Comparison of ENCODE assay signal across 8 mouse cellular contexts in the genomic region with DNA sequence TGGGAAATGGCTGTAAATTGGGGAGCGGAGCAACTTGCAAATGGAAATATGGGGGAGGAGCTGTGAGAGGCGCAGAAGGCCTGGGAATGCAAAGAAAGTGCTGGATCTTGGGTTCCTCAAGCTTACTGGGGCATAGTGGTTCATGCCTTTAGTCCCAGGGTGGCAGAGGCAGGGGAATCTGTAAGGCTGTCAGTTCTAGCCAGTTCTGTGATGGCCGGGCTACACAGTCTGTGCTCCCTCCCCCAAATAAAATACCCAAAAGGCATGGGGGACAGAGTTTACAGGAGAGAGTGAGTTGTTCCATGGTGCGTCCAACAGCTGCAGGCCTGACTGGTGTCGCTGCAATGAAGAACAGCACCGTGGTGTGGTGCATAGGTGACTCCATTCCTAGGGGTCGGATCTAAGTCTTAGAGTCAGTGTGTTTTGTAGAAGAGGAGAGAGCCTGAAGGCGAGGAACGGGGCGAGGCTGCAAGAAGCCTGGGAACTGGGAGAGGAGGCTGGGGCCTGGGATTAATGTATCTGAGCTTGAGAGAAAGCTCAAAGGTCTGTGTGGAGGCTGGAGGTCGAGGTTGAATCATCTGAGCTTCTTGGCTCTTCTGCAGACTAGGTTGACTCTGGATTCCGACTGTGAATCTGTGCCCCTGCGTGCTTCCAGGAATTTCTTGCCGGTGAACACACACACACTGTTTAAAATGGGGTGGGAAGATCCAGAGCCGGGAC. TPM values are rescaled to one million over a fixed set of nuclear protein-coding genes. Genes with fewer than 3 reads are reported as not detected.
DNase-seq lines count a peak whose midpoint lies in the region; ATAC-seq and TF ChIP-seq lines count a peak whose summit lies in the region.

No protein-coding gene starts in this region.

- peak overlapping the region; percentile 91 for H3K27ac ChIP-seq in lung, embryonic 14.5 days (ENCODE audit: low read depth)
- H3K27ac ChIP-seq in forebrain, embryonic 11.5 days (ENCODE audit: low read depth, low read length) = no peak overlapping the region
- peak overlapping the region; percentile 91 for H3K27ac ChIP-seq in kidney, embryonic 16.5 days (ENCODE audit: low read length)
- H3K27ac ChIP-seq in neural tube, embryonic 14.5 days (ENCODE audit: low read depth, low read length) = no peak overlapping the region

- peak overlapping the region; percentile 73 for H3K4me3 ChIP-seq in lung, embryonic 14.5 days (ENCODE audit: low read depth, low read length)
- peak overlapping the region; percentile 51 for H3K4me3 ChIP-seq in forebrain, embryonic 11.5 days (ENCODE audit: low read depth, low read length)
- H3K4me3 ChIP-seq in kidney, embryonic 16.5 days (ENCODE audit: low read length) = peak overlapping the region; percentile 73
- peak overlapping the region; percentile 41 for H3K4me3 ChIP-seq in neural tube, embryonic 14.5 days (ENCODE audit: low read depth, low read length)

- TF ChIP-seq CTCF in lung, embryonic 14.5 days (IDR thresholded peaks at IDR 0.05; ENCODE audit: low read depth) = no peak

- no peaks in the 10 kb centered on the region; the same call in 1 of the 2 replicates for H3K27me3 ChIP-seq in lung, embryonic 14.5 days (ENCODE audit: insufficient read depth, low read length)
- peaks cover 7% of the 10 kb centered on the region for H3K27me3 ChIP-seq in forebrain, embryonic 11.5 days (ENCODE audit: control insufficient read depth, insufficient read depth, low read length)
- peaks cover 6% of the 10 kb centered on the region; the same call in 1 of the 2 replicates for H3K27me3 ChIP-seq in kidney, embryonic 16.5 days (ENCODE audit: insufficient read depth, low read length)
- 0 out of 2 replicates have a peak, but pooled peaks cover 11% of the 10 kb centered on the region for H3K27me3 ChIP-seq in neural tube, embryonic 14.5 days (ENCODE audit: control insufficient read depth, insufficient read depth, low read length)

- DNase-seq in lung, embryonic 14.5 days = no peak
- DNase-seq in lung, postnatal 4 days = no peak
- no peak for DNase-seq in forebrain, embryonic 11.5 days (ENCODE audit: low spot score)
- no peak for DNase-seq in ovary, postnatal 14 days (ENCODE audit: low spot score)
- DNase-seq in layer of hippocampus, adult 11-12 months (ENCODE audit: low spot score) = no peak
- no peak for DNase-seq in lung, postnatal 10 days

- no peaks in the 10 kb centered on the region for H3K9me3 ChIP-seq in lung, embryonic 14.5 days (ENCODE audit: low read depth, low read length)
- no peaks in the 10 kb centered on the region for H3K9me3 ChIP-seq in forebrain, embryonic 11.5 days (ENCODE audit: control insufficient read depth, low read length)
- H3K9me3 ChIP-seq in kidney, embryonic 16.5 days (ENCODE audit: low read length) = no peaks in the 10 kb centered on the region
- no peaks in the 10 kb centered on the region for H3K9me3 ChIP-seq in neural tube, embryonic 14.5 days (ENCODE audit: control insufficient read depth, low read length)

- peaks cover 44% of the 10 kb centered on the region for H3K4me1 ChIP-seq in lung, embryonic 14.5 days (ENCODE audit: insufficient read depth)
- peaks cover 19% of the 10 kb centered on the region for H3K4me1 ChIP-seq in forebrain, embryonic 11.5 days (replicated peaks; ENCODE audit: control insufficient read depth, insufficient read depth, low read length)
- H3K4me1 ChIP-seq in kidney, embryonic 16.5 days (ENCODE audit: insufficient read depth, low read length) = peaks cover 61% of the 10 kb centered on the region
- H3K4me1 ChIP-seq in neural tube, embryonic 14.5 days (ENCODE audit: control insufficient read depth, insufficient read depth, low read length) = peaks cover 25% of the 10 kb centered on the region

- H3K36me3 ChIP-seq in lung, embryonic 14.5 days (ENCODE audit: insufficient read depth) = no peaks in the 10 kb centered on the region
- no peaks in the 10 kb centered on the region for H3K36me3 ChIP-seq in forebrain, embryonic 11.5 days (ENCODE audit: control insufficient read depth, insufficient read depth, low read length)
- H3K36me3 ChIP-seq in kidney, embryonic 16.5 days (ENCODE audit: insufficient read depth, low read length) = no peaks in the 10 kb centered on the region
- H3K36me3 ChIP-seq in neural tube, embryonic 14.5 days (ENCODE audit: control insufficient read depth, insufficient read depth, low read length) = no peaks in the 10 kb centered on the region

- no peak for ATAC-seq in lung, embryonic 14.5 days (ENCODE audit: insufficient read depth)
- ATAC-seq in forebrain, embryonic 11.5 days (replicated peaks; ENCODE audit: low FRiP score) = no peak
- ATAC-seq in kidney, embryonic 16.5 days (ENCODE audit: low FRiP score, low TSS enrichment) = no peak
- ATAC-seq in neural tube, embryonic 14.5 days (ENCODE audit: low read depth) = no peak

- WGBS in lung, embryonic 14.5 days = 23% methylated on average over 15 of the region's 15 CpGs
- 12% methylated on average over 15 of the region's 15 CpGs for WGBS in forebrain, embryonic 11.5 days
- WGBS in kidney, embryonic 16.5 days = 19% methylated on average over 15 of the region's 15 CpGs
- WGBS in neural tube, embryonic 14.5 days = 14% methylated on average over 15 of the region's 15 CpGs

- peak overlapping the region; percentile 87 for H3K4me2 ChIP-seq in lung, embryonic 14.5 days
- peak overlapping the region; percentile 99 for H3K4me2 ChIP-seq in forebrain, embryonic 11.5 days (ENCODE audit: low read depth, low read length, severe bottlenecking)
- H3K4me2 ChIP-seq in kidney, embryonic 16.5 days (replicated peaks; ENCODE audit: low read depth, low read length) = peak overlapping the region; percentile 89
- peak overlapping the region; percentile 65; the same call in 1 of the 2 replicates for H3K4me2 ChIP-seq in neural tube, embryonic 14.5 days (ENCODE audit: low read depth, low read length)

- H3K9ac ChIP-seq in lung, embryonic 14.5 days = peak overlapping the region; percentile 80
- H3K9ac ChIP-seq in forebrain, embryonic 11.5 days (ENCODE audit: low read length) = peak overlapping the region; percentile 61
- peak overlapping the region; percentile 82 for H3K9ac ChIP-seq in kidney, embryonic 16.5 days (replicated peaks; ENCODE audit: low read length)
- no peak overlapping the region for H3K9ac ChIP-seq in neural tube, embryonic 14.5 days (replicated peaks; ENCODE audit: low read depth, low read length)

RNA-seq across cellular contexts. Expression of gene Ahnak, which starts 0.6 kb away (rescaled TPM):
- 14.9 and 15.8 TPM in 2 replicates for polyA plus RNA-seq in lung, embryonic 14.5 days (2014; fragmentation: Nextera tagmentation; extraction: Ambion mirVana)
- 7.1 and 7.3 TPM in 2 replicates for polyA plus RNA-seq in forebrain, embryonic 11.5 days (2014; fragmentation: Nextera tagmentation; extraction: Ambion mirVana)
- polyA plus RNA-seq in kidney, embryonic 16.5 days (2015; fragmentation: Nextera tagmentation; extraction: Ambion mirVana) = 14.0 and 14.4 TPM in 2 replicates
- 2.7 and 3.7 TPM in 2 replicates for polyA plus RNA-seq in neural tube, embryonic 14.5 days (2014; fragmentation: Nextera tagmentation; extraction: Ambion mirVana)

RNA-seq across cellular contexts. Expression of gene Eef1g, which starts 21.7 kb away (rescaled TPM):
- 480 and 516 TPM in 2 replicates for polyA plus RNA-seq in lung, embryonic 14.5 days (2014; fragmentation: Nextera tagmentation; extraction: Ambion mirVana)
- 467 and 472 TPM in 2 replicates for polyA plus RNA-seq in forebrain, embryonic 11.5 days (2014; fragmentation: Nextera tagmentation; extraction: Ambion mirVana)
- polyA plus RNA-seq in kidney, embryonic 16.5 days (2015; fragmentation: Nextera tagmentation; extraction: Ambion mirVana) = 436 and 455 TPM in 2 replicates
- 297 and 333 TPM in 2 replicates for polyA plus RNA-seq in neural tube, embryonic 14.5 days (2014; fragmentation: Nextera tagmentation; extraction: Ambion mirVana)

RNA-seq across cellular contexts. Expression of gene Tut1, which starts 34.9 kb away (rescaled TPM):
- polyA plus RNA-seq in lung, embryonic 14.5 days (2014; fragmentation: Nextera tagmentation; extraction: Ambion mirVana) = 27.4 and 28.4 TPM in 2 replicates
- polyA plus RNA-seq in forebrain, embryonic 11.5 days (2014; fragmentation: Nextera tagmentation; extraction: Ambion mirVana) = 34.4 and 35.5 TPM in 2 replicates
- 36.0 and 38.3 TPM in 2 replicates for polyA plus RNA-seq in kidney, embryonic 16.5 days (2015; fragmentation: Nextera tagmentation; extraction: Ambion mirVana)
- polyA plus RNA-seq in neural tube, embryonic 14.5 days (2014; fragmentation: Nextera tagmentation; extraction: Ambion mirVana) = 20.4 and 25.3 TPM in 2 replicates

RNA-seq across cellular contexts. Expression of gene Mta2, which starts 46.8 kb away (rescaled TPM):
- polyA plus RNA-seq in lung, embryonic 14.5 days (2014; fragmentation: Nextera tagmentation; extraction: Ambion mirVana) = 44.0 and 52.1 TPM in 2 replicates
- 62.6 and 63.2 TPM in 2 replicates for polyA plus RNA-seq in forebrain, embryonic 11.5 days (2014; fragmentation: Nextera tagmentation; extraction: Ambion mirVana)
- 179 and 180 TPM in 2 replicates for polyA plus RNA-seq in kidney, embryonic 16.5 days (2015; fragmentation: Nextera tagmentation; extraction: Ambion mirVana)
- polyA plus RNA-seq in neural tube, embryonic 14.5 days (2014; fragmentation: Nextera tagmentation; extraction: Ambion mirVana) = 29.1 and 33.7 TPM in 2 replicates

RNA-seq across cellular contexts. Expression of gene Eml3, which starts 59.2 kb away (rescaled TPM):
- polyA plus RNA-seq in lung, embryonic 14.5 days (2014; fragmentation: Nextera tagmentation; extraction: Ambion mirVana) = 19.0 and 19.5 TPM in 2 replicates
- polyA plus RNA-seq in forebrain, embryonic 11.5 days (2014; fragmentation: Nextera tagmentation; extraction: Ambion mirVana) = 11.2 and 12.2 TPM in 2 replicates
- 33.2 and 34.1 TPM in 2 replicates for polyA plus RNA-seq in kidney, embryonic 16.5 days (2015; fragmentation: Nextera tagmentation; extraction: Ambion mirVana)
- 6.2 and 8.7 TPM in 2 replicates for polyA plus RNA-seq in neural tube, embryonic 14.5 days (2014; fragmentation: Nextera tagmentation; extraction: Ambion mirVana)

Comparison
In these comparisons a context has a peak if more than half of its experiments do, and no peak if none do; other contexts are left out.
1. H3K27ac ChIP-seq: peak in lung, embryonic 14.5 days (single experiment) and kidney, embryonic 16.5 days (single experiment); none in forebrain, embryonic 11.5 days (single experiment) and neural tube, embryonic 14.5 days (single experiment).
2. Peak in every context shown above with its lines, with median percentiles within 50 percentile points of each other: H3K4me2 ChIP-seq and H3K4me3 ChIP-seq.